Mouse (Mus musculus): ENCODE results near the gene Sfn. TPM values are rescaled to one million over a fixed set of nuclear protein-coding genes. Genes with fewer than 3 reads are reported as not detected.

The Sfn gene
- total RNA-seq, 2 experiments from 2014 or later = 1.7 to 2.0 TPM

Other genes with a start within 250 kb of the Sfn start
- 15.3 and 18.6 TPM in 2 replicates for gene Wdtc1, start 248.7 kb downstream of the Sfn start, total RNA-seq (2014; fragmentation: Nextera tagmentation)
- 7.5 and 8.0 TPM in 2 replicates for gene Wdtc1, start 248.7 kb downstream of the Sfn start, total RNA-seq (2017)
- 31.8 and 33.1 TPM in 2 replicates for gene Slc9a1, start 232.5 kb downstream of the Sfn start, total RNA-seq (2014; fragmentation: Nextera tagmentation)
- 5.8 and 13.7 TPM in 2 replicates for gene Slc9a1, start 232.5 kb downstream of the Sfn start, total RNA-seq (2017)
- gene Tent5b, start 122.0 kb downstream of the Sfn start, total RNA-seq (2014; fragmentation: Nextera tagmentation) = not detected in 2 replicates
- gene Tent5b, start 122.0 kb downstream of the Sfn start, total RNA-seq (2017) = 0.28 TPM in 1 of 2 replicates, not detected in the other
- not detected in 2 replicates for gene Trnp1, start 103.6 kb downstream of the Sfn start, total RNA-seq (2014; fragmentation: Nextera tagmentation)
- gene Trnp1, start 103.6 kb downstream of the Sfn start, total RNA-seq (2017) = 3.9 TPM in 1 of 2 replicates, not detected in the other
- gene Kdf1, start 83.2 kb downstream of the Sfn start, total RNA-seq (2014; fragmentation: Nextera tagmentation) = not detected in 2 replicates
- gene Kdf1, start 83.2 kb downstream of the Sfn start, total RNA-seq (2017) = not detected in 2 replicates
- gene Nudc, start 56.2 kb downstream of the Sfn start, total RNA-seq (2014; fragmentation: Nextera tagmentation) = 250 and 258 TPM in 2 replicates
- gene Nudc, start 56.2 kb downstream of the Sfn start, total RNA-seq (2017) = 271 and 301 TPM in 2 replicates
- gene Nr0b2, start 48.8 kb downstream of the Sfn start, total RNA-seq (2014; fragmentation: Nextera tagmentation) = not detected in 2 replicates
- not detected in 2 replicates for gene Nr0b2, start 48.8 kb downstream of the Sfn start, total RNA-seq (2017)
- gene Gpatch3, start 27.4 kb downstream of the Sfn start, total RNA-seq (2014; fragmentation: Nextera tagmentation) = 1.2 and 6.2 TPM in 2 replicates
- 16.9 and 29.6 TPM in 2 replicates for gene Gpatch3, start 27.4 kb downstream of the Sfn start, total RNA-seq (2017)
- gene Gpn2, start 17.8 kb downstream of the Sfn start, total RNA-seq (2014; fragmentation: Nextera tagmentation) = 16.0 and 20.9 TPM in 2 replicates
- 19.5 and 29.3 TPM in 2 replicates for gene Gpn2, start 17.8 kb downstream of the Sfn start, total RNA-seq (2017)
- 16.2 and 24.1 TPM in 2 replicates for gene Zdhhc18, start 48.0 kb upstream of the Sfn start, total RNA-seq (2014; fragmentation: Nextera tagmentation)
- gene Zdhhc18, start 48.0 kb upstream of the Sfn start, total RNA-seq (2017) = 5.0 and 8.1 TPM in 2 replicates
- gene Pigv, start 70.5 kb upstream of the Sfn start, total RNA-seq (2014; fragmentation: Nextera tagmentation) = 7.0 and 10.1 TPM in 2 replicates
- 2.3 and 12.4 TPM in 2 replicates for gene Pigv, start 70.5 kb upstream of the Sfn start, total RNA-seq (2017)
- gene Arid1a, start 154.6 kb upstream of the Sfn start, total RNA-seq (2014; fragmentation: Nextera tagmentation) = 127 and 136 TPM in 2 replicates
- gene Arid1a, start 154.6 kb upstream of the Sfn start, total RNA-seq (2017) = 28.2 and 29.6 TPM in 2 replicates

All from megakaryocyte-erythroid progenitor cell, adult 5-6 weeks (primary cell).